Mouse (Mus musculus) neural tube, embryonic 13.5 days (tissue): ENCODE measurements around the gene Mindy2. TPM values are rescaled to one million over a fixed set of nuclear protein-coding genes. Genes with fewer than 3 reads are reported as not detected.

Experiments used
- ATAC-seq: fragments of 200-750 bp; cut with Nextera tagmentation; 2 replicates; pipeline ENCODE4 v1.8.0; 2017; ENCODE audit warnings: low read depth, mild to moderate bottlenecking, moderate TSS enrichment, moderate library complexity
- H3K27ac ChIP-seq: fragments of 300-500 bp; sonication (generic); replicated peaks from 2 replicates; pipeline ENCODE4 v1.5.1; 2015; ENCODE audit warnings: moderate library complexity, mild to moderate bottlenecking, inconsistent platforms
- H3K27me3 ChIP-seq: fragments of 300-500 bp; sonication (generic); 2 replicates; pipeline ENCODE4 v1.6.1; 2015; ENCODE audit warnings: mild to moderate bottlenecking, inconsistent platforms
- H3K36me3 ChIP-seq: fragments of 300-500 bp; sonication (generic); 2 replicates; pipeline ENCODE4 v1.6.1; 2015; ENCODE audit warnings: mild to moderate bottlenecking, inconsistent platforms
- H3K4me1 ChIP-seq: fragments of 300-500 bp; sonication (generic); replicated peaks from 2 replicates; pipeline ENCODE4 v1.6.1; 2015; ENCODE audit warnings: inconsistent platforms
- H3K4me2 ChIP-seq: fragments of 300-500 bp; sonication (generic); 2 replicates; pipeline ENCODE4 v1.6.1; 2015; ENCODE audit warnings: inconsistent platforms, mild to moderate bottlenecking, moderate library complexity
- H3K4me3 ChIP-seq: fragments of 300-500 bp; sonication (generic); 2 replicates; pipeline ENCODE4 v1.5.1; 2015; ENCODE audit warnings: mild to moderate bottlenecking, inconsistent platforms
- H3K9ac ChIP-seq: fragments of 300-500 bp; sonication (generic); 2 replicates; pipeline ENCODE4 v1.6.1; 2015; ENCODE audit warnings: moderate library complexity, mild to moderate bottlenecking, inconsistent platforms
- H3K9me3 ChIP-seq: fragments of 300-500 bp; sonication (generic); 2 replicates; pipeline ENCODE4 v1.6.1; 2016; ENCODE audit warnings: inconsistent platforms
- WGBS: fragments of 180-500 bp; shearing (Covaris S2); methylation state at CpG from one replicate; pipeline ENCODE4 v1.1.7; 2015; 5-methylcytosine and 5-hydroxymethylcytosine counted together
- polyA plus RNA-seq: library from polyadenylated mRNA; unstranded; fragments of >200 nt; fragmentation: Nextera tagmentation; extraction: Ambion mirVana; gene quantifications from 2 replicates; pipeline ENCODE4 v1.2.1, GENCODE M21; 2015

Gene Mindy2
- polyA plus RNA-seq, 1 experiment from 2014 or later = 29.4 TPM

GRCm38 (mm10) chr9:70679132-70680091 lies 22.4 kb upstream of the Mindy2 start:
- Histone ChIP-seq H3K27me3 (no peaks in the 10 kb centered on the region), H3K9me3 (no peaks in the 10 kb centered on the region), H3K9ac (peak overlapping the region; percentile 98), H3K4me3 (peak overlapping the region; percentile 97), H3K27ac (peak overlapping the region; percentile 99), H3K4me2 (peak overlapping the region; percentile 89), H3K36me3 (no peaks in the 10 kb centered on the region), H3K4me1 (peaks cover 31% of the 10 kb centered on the region)
- peak; percentile 81 for ATAC-seq
- under 1% methylated on average over 62 of the region's 103 CpGs for WGBS

GRCm38 (mm10) chr9:70678682-70679131 lies 21.7 kb upstream of the Mindy2 start, which contains the start of gene Adam10:
Gene Adam10 (plus strand): TSS chr9:70678997.
- ATAC-seq = peak; percentile 99
- Histone ChIP-seq H3K4me1 (peaks cover 31% of the 10 kb centered on the region), H3K27me3 (no peaks in the 10 kb centered on the region), H3K9ac (peak within 1 kb of the TSS; percentile 98), H3K9me3 (no peaks in the 10 kb centered on the region), H3K27ac (peak within 1 kb of the TSS; percentile 99), H3K4me3 (peak within 1 kb of the TSS; percentile 97), H3K4me2 (peak within 1 kb of the TSS; percentile 89), H3K36me3 (no peaks in the 10 kb centered on the region)
- under 1% methylated on average over 48 of the region's 48 CpGs for WGBS

GRCm38 (mm10) chr9:70675961-70676360 lies 19.0 kb upstream of the Mindy2 start:
- Histone ChIP-seq H3K9ac (no peak overlapping the region), H3K4me1 (peaks cover 12% of the 10 kb centered on the region), H3K9me3 (no peaks in the 10 kb centered on the region), H3K4me3 (no peak overlapping the region), H3K27ac (no peak overlapping the region), H3K36me3 (no peaks in the 10 kb centered on the region), H3K4me2 (no peak overlapping the region), H3K27me3 (no peaks in the 10 kb centered on the region)
- ATAC-seq = no peak
- WGBS = 86% methylated on average over 5 of the region's 5 CpGs

GRCm38 (mm10) chr9:70675117-70675516 lies 18.1 kb upstream of the Mindy2 start:
- Histone ChIP-seq H3K27ac (no peak overlapping the region), H3K36me3 (no peaks in the 10 kb centered on the region), H3K4me3 (no peak overlapping the region), H3K4me2 (no peak overlapping the region), H3K4me1 (peaks cover 4% of the 10 kb centered on the region), H3K9me3 (no peaks in the 10 kb centered on the region), H3K27me3 (no peaks in the 10 kb centered on the region), H3K9ac (no peak overlapping the region)
- 78% methylated on average over 4 of the region's 4 CpGs for WGBS
- no peak for ATAC-seq

- Histone ChIP-seq H3K36me3 (no peaks in the 10 kb centered on the region), H3K9me3 (no peaks in the 10 kb centered on the region), H3K27ac (no peak overlapping the region), H3K4me3 (no peak overlapping the region), H3K27me3 (no peaks in the 10 kb centered on the region), H3K4me2 (no peak overlapping the region), H3K9ac (no peak overlapping the region), H3K4me1 (no peaks in the 10 kb centered on the region)
- ATAC-seq = no peak
- 85% methylated on average over 4 of the region's 4 CpGs for WGBS
Observed at GRCm38 (mm10) chr9:70673656-70674055, 16.7 kb upstream of the Mindy2 start.

- 52% methylated on average over 10 of the region's 10 CpGs for WGBS
- Histone ChIP-seq H3K4me1 (no peaks in the 10 kb centered on the region), H3K9me3 (0 out of 2 replicates have a peak, but pooled peaks cover 2% of the 10 kb centered on the region), H3K27ac (no peak overlapping the region), H3K4me2 (no peak overlapping the region), H3K36me3 (no peaks in the 10 kb centered on the region), H3K9ac (no peak overlapping the region), H3K27me3 (no peaks in the 10 kb centered on the region), H3K4me3 (no peak overlapping the region)
- ATAC-seq = no peak
Observed at GRCm38 (mm10) chr9:70671772-70672579, 15.0 kb upstream of the Mindy2 start.

GRCm38 (mm10) chr9:70671278-70671677 lies 14.3 kb upstream of the Mindy2 start:
- no peak overlapping the region for H3K9ac ChIP-seq
- 74% methylated on average over 6 of the region's 6 CpGs for WGBS
- no peak overlapping the region for H3K4me3 ChIP-seq
- no peak overlapping the region for H3K4me2 ChIP-seq
- H3K36me3 ChIP-seq = no peaks in the 10 kb centered on the region
- H3K9me3 ChIP-seq = 0 out of 2 replicates have a peak, but pooled peaks cover 2% of the 10 kb centered on the region
- no peak for ATAC-seq
- H3K4me1 ChIP-seq = no peaks in the 10 kb centered on the region
- no peak overlapping the region for H3K27ac ChIP-seq
- no peaks in the 10 kb centered on the region for H3K27me3 ChIP-seq

- no peak overlapping the region for H3K4me3 ChIP-seq
- no peak for ATAC-seq
- 0 out of 2 replicates have a peak, but pooled peaks cover 2% of the 10 kb centered on the region for H3K9me3 ChIP-seq
- H3K27ac ChIP-seq = no peak overlapping the region
- H3K4me1 ChIP-seq = no peaks in the 10 kb centered on the region
- 90% methylated on average over 6 of the region's 6 CpGs for WGBS
- H3K4me2 ChIP-seq = no peak overlapping the region
- no peak overlapping the region for H3K9ac ChIP-seq
- H3K36me3 ChIP-seq = no peaks in the 10 kb centered on the region
- H3K27me3 ChIP-seq = no peaks in the 10 kb centered on the region
Observed at GRCm38 (mm10) chr9:70670381-70670780, 13.4 kb upstream of the Mindy2 start.

- WGBS = 80% methylated on average over 2 of the region's 2 CpGs
- no peak overlapping the region for H3K4me2 ChIP-seq
- H3K36me3 ChIP-seq = no peaks in the 10 kb centered on the region
- no peak overlapping the region for H3K4me3 ChIP-seq
- no peaks in the 10 kb centered on the region for H3K27me3 ChIP-seq
- no peaks in the 10 kb centered on the region for H3K4me1 ChIP-seq
- H3K9ac ChIP-seq = no peak overlapping the region
- no peak overlapping the region for H3K27ac ChIP-seq
- H3K9me3 ChIP-seq = 0 out of 2 replicates have a peak, but pooled peaks cover 2% of the 10 kb centered on the region
- no peak for ATAC-seq
Observed at GRCm38 (mm10) chr9:70669197-70669596, 12.2 kb upstream of the Mindy2 start.

- no peaks in the 10 kb centered on the region for H3K4me1 ChIP-seq
- H3K27ac ChIP-seq = no peak overlapping the region
- H3K36me3 ChIP-seq = no peaks in the 10 kb centered on the region
- no peak overlapping the region for H3K9ac ChIP-seq
- 0 out of 2 replicates have a peak, but pooled peaks cover 2% of the 10 kb centered on the region for H3K9me3 ChIP-seq
- no peak for ATAC-seq
- no peak overlapping the region for H3K4me2 ChIP-seq
- H3K4me3 ChIP-seq = no peak overlapping the region
- H3K27me3 ChIP-seq = no peaks in the 10 kb centered on the region
Observed at GRCm38 (mm10) chr9:70668048-70668447, 11.1 kb upstream of the Mindy2 start.

GRCm38 (mm10) chr9:70666811-70667210 lies 9.8 kb upstream of the Mindy2 start:
- Histone ChIP-seq H3K9me3 (0 out of 2 replicates have a peak, but pooled peaks cover 2% of the 10 kb centered on the region), H3K9ac (no peak overlapping the region), H3K36me3 (no peaks in the 10 kb centered on the region), H3K4me2 (no peak overlapping the region), H3K27ac (no peak overlapping the region), H3K4me1 (no peaks in the 10 kb centered on the region), H3K27me3 (no peaks in the 10 kb centered on the region), H3K4me3 (no peak overlapping the region)
- WGBS = 74% methylated on average over 7 of the region's 7 CpGs
- no peak for ATAC-seq
